Mouse (Mus musculus) E14TG2a.4 (cell line): ENCODE measurements around the gene Cd207.

ENCODE experiments used
- CTCF ChIP-seq: conservative IDR thresholded peaks from 2 replicates; pipeline ENCODE4 v1.5.1; 2014; ENCODE audit warnings: low read length
- POU5F1 ChIP-seq: IDR thresholded peaks from 2 replicates; pipeline ENCODE4 v1.6.1; 2014; ENCODE audit warnings: low read length, borderline replicate concordance

- TF ChIP-seq CTCF: no peak
- TF ChIP-seq POU5F1: no peak
These were observed 36.8 kb upstream of the Cd207 start for GRCm38 (mm10) chr6:83714221-83715123.
